Mouse (Mus musculus) cerebellum, adult 2 months (tissue): ENCODE measurements around the gene Btg3. TPM values are rescaled to one million over a fixed set of nuclear protein-coding genes. Genes with fewer than 3 reads are reported as not detected.
A peak's percentile ranks its signal among the peaks of the same experiment; 100 is the strongest.

Experiments used
- DNase-seq, 2 experiments: peaks; one replicate each; pipeline ENCODE4 v3.0.0; 2021
- H3K27ac ChIP-seq: fragments of 200-500 bp; 2 replicates; pipeline ENCODE4 v1.5.1; 2012; ENCODE audit warnings: low read length, control low read depth, inconsistent platforms; ENCODE audit not compliant: insufficient read depth
- H3K27me3 ChIP-seq: fragments of 200-500 bp; 2 replicates; pipeline ENCODE4 v1.6.1; 2012; ENCODE audit warnings: inconsistent platforms, mild to moderate bottlenecking, low read length, moderate library complexity; ENCODE audit not compliant: control insufficient read depth, insufficient read depth
- H3K4me1 ChIP-seq: fragments of 200-500 bp; 2 replicates; pipeline ENCODE4 v1.6.1; 2011; ENCODE audit warnings: low read length; ENCODE audit not compliant: control insufficient read depth, insufficient read depth
- H3K4me3 ChIP-seq: fragments of 200-500 bp; replicated peaks from 2 replicates; pipeline ENCODE3; 2011; ENCODE audit warnings: mild to moderate bottlenecking, low read depth, low read length, control low read depth; ENCODE audit not compliant: insufficient read depth
- CTCF ChIP-seq: fragments of 200-500 bp; IDR thresholded peaks from 2 replicates; pipeline ENCODE4 v1.5.1; 2011; ENCODE audit warnings: low read depth, mild to moderate bottlenecking, control low read depth, low read length, moderate library complexity, borderline replicate concordance; ENCODE audit not compliant: insufficient read depth
- POLR2A ChIP-seq: fragments of 200-500 bp; IDR thresholded peaks from 2 replicates; pipeline ENCODE4 v1.6.1; 2011; ENCODE audit warnings: low read length, control low read depth, borderline replicate concordance; ENCODE audit not compliant: insufficient read depth
- WGBS: fragments of 180-500 bp; shearing (Covaris S2); methylation state at CpG from one replicate; pipeline ENCODE4 v1.1.7; 2018; 5-methylcytosine and 5-hydroxymethylcytosine counted together
- polyA plus RNA-seq: library from polyadenylated mRNA; depleted of rRNA; stranded (reverse); fragments of >200 nt; gene quantifications from 2 replicates; pipeline ENCODE4 v1.2.3, GENCODE M21; 2012

The Btg3 gene
- polyA plus RNA-seq, 1 experiment, result 5.0 TPM

- no peak overlapping the region for H3K27ac ChIP-seq
- H3K27me3 ChIP-seq, result no peaks in the 10 kb centered on the region
- DNase-seq, result no peak
- 88% methylated on average over 12 of the region's 12 CpGs for WGBS
- TF ChIP-seq CTCF (no peak), POLR2A (no peak)
- no peak overlapping the region for H3K4me3 ChIP-seq
- no peaks in the 10 kb centered on the region for H3K4me1 ChIP-seq
These were observed 71.3 kb downstream of the Btg3 start for GRCm38 (mm10) chr16:78305606-78306100.

- Histone ChIP-seq H3K4me1 (no peaks in the 10 kb centered on the region), H3K27ac (no peak overlapping the region), H3K4me3 (peak overlapping the region; percentile 83), H3K27me3 (no peaks in the 10 kb centered on the region)
- DNase-seq, result peak; percentile 38 to 45
- TF ChIP-seq CTCF (no peak), POLR2A (no peak)
- WGBS, result 8% methylated on average over 10 of the region's 10 CpGs
These were observed 74.3 kb downstream of the Btg3 start for GRCm38 (mm10) chr16:78302678-78303050.

GRCm38 (mm10) chr16:78301831-78302677 is 74.9 kb downstream of the Btg3 start:
- Histone ChIP-seq H3K27ac (no peak overlapping the region), H3K4me3 (peak overlapping the region; percentile 83), H3K27me3 (no peaks in the 10 kb centered on the region), H3K4me1 (no peaks in the 10 kb centered on the region)
- no peak for TF ChIP-seq POLR2A
- no peak for TF ChIP-seq CTCF
- under 1% methylated on average over 65 of the region's 65 CpGs for WGBS
- peak in 1 of 2 experiments; percentile 40 for DNase-seq

- H3K4me3 ChIP-seq, result peak within 1 kb of the TSS; percentile 83
- DNase-seq, result peak; percentile 85
- TF ChIP-seq POLR2A (peak; percentile 43; the same call in 1 of the 2 replicates), CTCF (no peak)
- no peak within 1 kb of the TSS for H3K27ac ChIP-seq
- WGBS, result under 1% methylated on average over 34 of the region's 34 CpGs
- H3K27me3 ChIP-seq, result no peaks in the 10 kb centered on the region
- H3K4me1 ChIP-seq, result no peaks in the 10 kb centered on the region
These were observed 75.7 kb downstream of the Btg3 start, which contains the start of gene Cxadr for GRCm38 (mm10) chr16:78301183-78301830. Cxadr (plus strand) TSS chr16:78301489.

- H3K27ac ChIP-seq, result no peak overlapping the region
- no peaks in the 10 kb centered on the region for H3K27me3 ChIP-seq
- TF ChIP-seq CTCF (no peak), POLR2A (no peak)
- WGBS, result 75% methylated on average over 9 of the region's 9 CpGs
- DNase-seq, result no peak
- no peaks in the 10 kb centered on the region for H3K4me1 ChIP-seq
- H3K4me3 ChIP-seq, result no peak overlapping the region
These were observed 80.9 kb downstream of the Btg3 start for GRCm38 (mm10) chr16:78296114-78296513.

- no peak for TF ChIP-seq POLR2A
- no peak for TF ChIP-seq CTCF
- WGBS, result 62% methylated on average over 4 of the region's 4 CpGs
- Histone ChIP-seq H3K4me1 (no peaks in the 10 kb centered on the region), H3K27me3 (no peaks in the 10 kb centered on the region), H3K27ac (no peak overlapping the region), H3K4me3 (no peak overlapping the region)
- DNase-seq, result no peak
These were observed 81.4 kb downstream of the Btg3 start for GRCm38 (mm10) chr16:78295601-78296000.

GRCm38 (mm10) chr16:78294606-78295275 is 82.3 kb downstream of the Btg3 start:
- DNase-seq, result no peak
- Histone ChIP-seq H3K4me1 (no peaks in the 10 kb centered on the region), H3K27ac (no peak overlapping the region), H3K4me3 (no peak overlapping the region), H3K27me3 (no peaks in the 10 kb centered on the region)
- 62% methylated on average over 5 of the region's 5 CpGs for WGBS
- TF ChIP-seq CTCF (no peak), POLR2A (no peak)

- Histone ChIP-seq H3K27me3 (no peaks in the 10 kb centered on the region), H3K27ac (no peak overlapping the region), H3K4me1 (no peaks in the 10 kb centered on the region), H3K4me3 (no peak overlapping the region)
- no peak for DNase-seq
- 86% methylated on average over 1 of the region's 1 CpGs for WGBS
- TF ChIP-seq POLR2A (no peak), CTCF (no peak)
These were observed 82.9 kb downstream of the Btg3 start for GRCm38 (mm10) chr16:78294051-78294450.
